Mouse (Mus musculus): ENCODE data around the gene Fezf2.

Fezf2 gene

DNA sequence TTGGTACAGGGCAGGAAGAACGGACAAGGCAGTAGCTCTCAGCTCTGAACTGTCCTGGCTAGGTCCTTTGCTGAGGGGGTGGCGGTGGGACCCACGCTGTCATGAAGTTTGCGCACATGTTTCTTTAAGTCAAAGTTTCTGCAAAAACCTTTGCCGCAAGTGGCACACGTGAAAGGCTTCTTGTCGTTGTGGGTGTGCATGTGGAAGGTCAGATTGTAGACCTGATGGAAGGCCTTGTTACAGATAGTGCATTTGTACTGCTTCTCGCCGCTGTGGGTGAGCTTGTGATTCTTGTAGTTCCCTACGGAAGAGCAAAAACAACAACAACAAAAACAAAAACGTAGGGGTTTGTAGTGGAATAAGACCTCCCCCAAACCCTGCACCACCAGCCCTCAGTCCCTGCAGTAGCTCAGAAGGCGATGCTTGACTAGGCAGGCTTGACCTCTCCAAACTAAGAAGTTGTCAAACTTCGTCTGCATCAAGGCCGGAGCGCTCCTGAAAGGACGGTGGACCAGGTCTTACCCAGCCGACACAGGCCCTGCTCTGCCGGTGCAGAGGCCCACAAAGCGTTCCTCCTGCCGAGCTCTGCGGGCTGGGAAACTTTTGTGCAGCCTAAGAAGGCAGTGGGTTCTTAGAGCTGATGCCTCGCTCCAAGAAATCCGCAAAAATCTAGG lies 5.4 kb downstream of the Fezf2 start:
- no peak for DNase-seq

DNA sequence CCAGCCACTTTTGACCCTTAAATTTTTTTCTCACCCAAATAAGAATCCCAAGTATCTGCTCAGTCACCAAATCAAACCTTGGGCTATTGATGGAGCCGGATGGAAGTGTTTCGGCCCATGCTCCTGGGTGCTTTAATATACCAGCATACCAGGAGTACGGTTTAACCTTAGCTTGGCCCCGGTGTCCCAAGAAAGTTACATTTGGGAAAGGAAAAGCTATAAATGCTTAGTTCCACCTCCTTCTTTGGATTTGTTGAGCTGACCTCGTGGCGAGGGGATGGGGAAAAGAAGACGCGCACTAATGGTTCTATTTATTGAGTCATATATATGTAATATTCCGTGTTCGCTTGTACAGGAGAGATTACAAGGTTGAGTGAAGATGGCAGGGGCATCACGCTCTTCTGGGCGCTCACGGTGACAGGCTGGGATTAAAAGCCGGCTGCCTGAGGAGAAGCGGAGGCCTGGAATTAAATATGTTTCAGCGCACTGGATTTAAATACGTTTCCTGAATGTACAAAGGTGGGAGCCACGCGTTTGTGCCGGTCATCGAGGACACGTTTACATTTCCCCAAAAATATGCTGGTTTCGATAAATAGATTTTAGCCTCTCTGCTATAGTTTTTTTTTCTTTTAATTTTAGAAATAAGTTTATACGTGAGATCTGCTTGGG lies 6.1 kb downstream of the Fezf2 start:
- no peak for DNase-seq

DNA sequence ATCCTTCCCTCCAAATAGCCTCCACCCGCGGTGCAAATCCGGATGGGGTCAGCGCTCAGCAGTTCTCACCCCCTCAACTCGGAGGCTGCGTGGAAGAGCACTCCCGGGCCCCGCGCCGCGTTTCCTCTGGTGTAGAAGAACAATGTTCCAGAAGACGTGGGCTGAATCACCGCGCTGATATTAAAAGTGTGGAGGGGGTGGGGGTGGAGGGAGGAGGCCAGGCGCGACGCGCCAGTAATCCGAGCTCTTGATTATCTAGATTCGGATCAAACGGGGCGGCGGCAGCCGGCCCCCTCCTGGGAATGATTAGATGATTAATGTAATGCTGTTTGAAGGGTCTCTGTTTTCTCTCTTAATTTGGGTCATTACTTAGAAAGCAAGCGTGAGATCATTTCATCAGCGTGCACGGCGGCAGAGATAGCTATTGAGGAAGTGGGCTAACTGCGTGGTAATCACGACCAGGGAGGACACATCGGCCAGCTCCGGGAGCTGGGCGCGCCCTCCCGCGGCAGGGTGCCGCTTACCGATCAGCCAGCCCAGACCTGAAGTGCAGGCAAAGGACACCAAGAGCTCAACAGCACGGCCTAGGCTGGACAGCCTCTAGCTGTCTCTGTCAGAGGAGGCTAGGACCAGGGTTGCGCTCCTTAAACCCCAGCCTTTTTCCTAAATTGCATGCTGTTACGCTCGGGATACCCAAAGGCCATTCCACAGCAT lies 6.8 kb downstream of the Fezf2 start:
- DNase-seq: no peak

DNA sequence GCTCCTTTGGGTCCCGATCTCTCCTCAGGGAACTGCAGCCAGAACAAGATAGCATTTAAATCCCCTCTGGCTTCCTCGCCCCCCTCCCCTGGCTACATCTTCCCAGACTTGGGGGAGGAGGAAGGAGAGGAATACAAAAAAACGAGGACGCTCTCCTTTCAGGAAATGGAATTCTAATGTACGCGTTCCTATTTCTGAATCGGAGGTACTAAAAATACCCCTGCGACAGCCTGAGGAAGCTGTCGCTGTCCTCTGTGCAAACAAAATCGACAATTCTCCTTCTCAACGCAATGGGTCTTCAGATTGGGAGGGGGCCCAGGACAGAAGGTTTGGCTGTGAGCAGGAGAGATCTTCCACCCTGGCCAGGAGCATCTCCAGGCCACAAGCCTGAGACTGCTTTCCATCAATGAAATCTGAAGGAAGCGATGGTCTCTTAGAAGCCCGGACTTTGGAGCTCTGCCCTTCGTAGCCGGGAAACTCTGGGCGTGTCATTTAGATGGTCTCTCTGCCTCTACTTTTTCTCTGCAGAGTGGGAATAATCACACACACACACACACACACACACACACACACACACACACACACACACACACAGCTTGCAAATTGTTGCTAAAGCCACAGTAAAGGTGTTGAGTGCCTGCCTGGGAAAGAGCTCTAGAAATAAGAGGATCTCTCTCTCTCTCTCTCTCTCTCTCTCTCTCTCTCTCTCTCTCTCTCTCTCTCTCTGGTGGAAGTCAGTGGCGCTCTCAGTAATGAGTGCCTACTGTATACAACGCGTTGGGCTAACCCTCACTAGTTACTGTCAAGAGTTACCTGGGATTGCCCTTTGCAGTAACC lies 7.5 kb downstream of the Fezf2 start:
- DNase-seq: no peak

DNA sequence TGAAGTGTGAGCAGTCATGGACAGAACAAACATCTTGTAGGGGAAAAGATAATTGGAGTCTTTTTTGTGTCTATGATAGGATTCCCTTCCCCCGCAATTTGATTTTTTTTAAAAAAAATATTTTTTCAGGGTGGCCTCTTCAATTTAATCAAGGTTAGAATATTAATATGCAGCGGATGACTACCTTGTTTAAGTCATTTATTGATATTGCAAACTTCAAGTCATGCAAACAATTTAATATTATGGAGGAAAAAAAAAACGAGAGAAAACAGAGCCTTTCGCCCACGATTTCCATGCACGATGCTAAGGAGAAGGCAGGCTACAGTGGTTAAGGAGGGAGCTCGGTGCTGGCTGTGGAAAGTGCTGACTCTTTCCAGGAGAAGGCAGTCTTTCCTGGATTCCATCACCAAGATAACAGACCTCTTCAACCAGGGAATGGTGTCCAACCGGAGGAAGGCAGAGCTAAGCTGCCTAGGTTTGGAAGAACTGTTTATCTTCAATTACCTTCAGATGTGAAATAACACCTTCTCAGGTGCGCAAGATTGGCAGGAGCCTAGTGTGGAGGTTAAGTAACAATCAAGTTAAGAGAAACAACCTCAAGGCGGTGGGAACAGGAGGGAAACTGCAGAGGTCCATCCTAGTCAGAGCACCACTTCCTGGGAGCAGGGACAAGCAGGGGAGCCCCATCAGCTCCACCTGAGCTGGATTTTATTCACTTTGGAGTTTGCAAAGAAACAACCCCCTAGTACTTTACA lies 9.0 kb downstream of the Fezf2 start:
- DNase-seq: no peak

- DNase-seq: no peak
Observed at GRCm38 (mm10) chr14:12337998-12338809, 9.8 kb downstream of the Fezf2 start.

DNA sequence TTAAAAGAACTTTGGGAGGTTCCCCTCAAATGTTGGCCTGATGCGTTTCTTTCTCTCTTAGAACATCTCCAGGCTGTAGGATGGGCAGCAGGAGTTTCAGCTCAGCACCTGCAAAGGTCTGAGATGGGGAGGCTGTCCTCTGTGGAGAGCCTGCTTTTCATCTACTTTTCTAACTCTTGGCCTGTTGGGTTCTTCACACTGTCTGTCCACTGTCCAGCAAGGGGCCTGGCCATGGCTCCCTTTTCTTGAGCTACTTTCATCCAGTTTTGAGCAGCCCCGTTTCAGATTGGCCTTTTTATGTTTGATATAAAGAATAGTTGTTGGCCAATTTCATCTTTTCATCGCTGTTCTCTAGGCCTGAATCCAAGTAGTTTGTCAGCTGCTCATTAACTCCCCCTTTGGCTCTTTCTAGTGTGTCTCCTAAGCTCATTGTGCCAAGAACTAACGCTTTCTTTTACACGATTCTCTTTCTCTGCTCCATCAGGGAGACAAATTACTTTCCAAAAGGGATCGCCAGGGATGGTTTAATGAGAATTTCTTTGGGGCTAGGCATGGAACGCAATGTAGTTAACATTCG lies 10.5 kb downstream of the Fezf2 start:
- DNase-seq: no peak

DNA sequence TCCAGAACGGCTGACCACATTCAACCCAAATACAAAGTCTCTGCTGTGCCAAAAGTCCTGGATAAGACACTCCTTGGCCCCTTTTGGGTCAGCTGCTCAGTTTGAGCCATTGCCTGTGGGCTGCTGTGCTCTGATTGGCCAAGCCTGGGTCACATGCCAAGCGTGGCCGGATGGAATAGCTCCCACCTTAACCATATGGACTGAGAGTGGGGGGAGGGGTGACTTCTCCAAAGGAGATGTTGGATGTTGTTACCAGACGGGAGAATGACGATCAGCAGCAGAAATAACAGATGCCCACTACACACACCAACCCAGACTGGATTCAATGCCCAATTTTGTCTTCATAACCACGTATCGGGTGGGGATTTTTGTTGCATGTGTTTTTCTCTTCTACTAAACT lies 13.1 kb downstream of the Fezf2 start:
- no peak for DNase-seq

DNA sequence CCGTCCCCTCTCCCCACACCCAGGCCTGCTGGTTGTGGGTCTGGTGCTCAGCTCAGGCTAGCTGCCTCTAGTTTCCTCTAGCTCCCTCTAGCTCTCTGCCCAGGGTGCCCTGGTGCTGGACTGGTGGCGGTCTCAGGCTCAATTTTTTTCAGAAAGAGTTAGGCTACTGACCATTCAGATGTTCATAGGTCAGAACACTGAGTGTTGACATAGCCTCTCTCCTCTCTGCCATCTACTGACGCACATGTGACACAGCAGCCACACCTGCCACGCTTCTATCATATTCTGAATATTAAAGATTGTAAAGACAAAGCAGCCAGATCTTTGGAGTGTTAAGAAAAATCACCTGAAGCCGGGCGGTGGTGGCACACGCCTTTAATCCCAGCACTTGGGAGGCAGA lies 14.4 kb downstream of the Fezf2 start:
- no peak for DNase-seq

GRCm38 (mm10) chr14:12303106-12303505 lies 44.9 kb downstream of the Fezf2 start:
- no peak for DNase-seq

DNA sequence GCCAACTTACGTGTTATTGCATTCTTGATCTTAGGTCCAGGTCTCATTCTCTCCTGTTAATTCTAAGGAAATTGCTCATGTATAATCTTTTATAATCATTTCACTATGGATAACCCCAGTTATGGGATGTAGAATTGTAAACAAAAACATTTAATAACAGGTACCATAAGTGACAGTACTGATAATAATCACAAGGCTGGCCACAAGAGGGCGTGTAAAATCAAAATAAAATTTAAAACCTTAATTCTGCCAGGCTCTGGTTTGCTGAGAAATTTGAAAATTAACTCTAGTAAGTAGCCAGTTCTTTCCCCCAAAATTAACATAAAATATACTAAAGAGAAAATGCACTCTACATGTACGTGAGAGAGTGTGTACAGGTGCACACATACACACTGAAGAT lies 47.3 kb downstream of the Fezf2 start:
- DNase-seq: peak; percentile 55

- DNase-seq: no peak
Observed at GRCm38 (mm10) chr14:12300275-12300674, 47.7 kb downstream of the Fezf2 start.

GRCm38 (mm10) chr14:12299654-12300053 lies 48.3 kb downstream of the Fezf2 start:
- DNase-seq: no peak

DNA sequence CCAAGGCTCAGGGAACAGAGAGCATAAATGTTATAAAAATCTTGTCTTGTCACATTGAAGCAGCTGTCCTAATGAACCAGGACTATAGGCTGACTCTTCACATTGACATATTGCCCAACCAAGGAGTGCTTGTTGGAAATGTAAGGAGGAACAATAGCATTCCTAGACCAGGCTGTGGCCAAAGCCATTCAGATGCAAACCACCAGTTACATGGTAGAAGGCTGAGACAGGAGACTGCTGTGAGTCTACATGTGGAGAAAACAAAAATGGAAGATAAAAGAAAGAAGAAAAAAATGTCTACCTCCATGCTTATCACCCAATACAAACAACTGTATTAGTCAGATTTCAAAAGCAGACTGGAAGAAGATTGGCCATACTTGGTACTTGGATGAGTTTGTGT lies 48.8 kb downstream of the Fezf2 start:
- no peak for DNase-seq

GRCm38 (mm10) chr14:12296391-12296790 lies 51.6 kb downstream of the Fezf2 start:
- DNase-seq: peak; percentile 6

All from right cerebral cortex, postnatal 4 days (tissue).